Mouse (Mus musculus): Measurements from ENCODE around the gene Mprip. TPM values are rescaled to one million over a fixed set of nuclear protein-coding genes. Genes with fewer than 3 reads are reported as not detected.

Gene Mprip
- polyA plus RNA-seq, 1 experiment from 2014 or later, result 26.6 TPM

- Histone ChIP-seq H3K4me3 (ENCODE audit: low read length) (no peak overlapping the region), H3K27me3 (ENCODE audit: control insufficient read depth, insufficient read depth, low read length) (no peaks in the 10 kb centered on the region), H3K9ac (ENCODE audit: low read length) (no peak overlapping the region), H3K9me3 (replicated peaks; ENCODE audit: control insufficient read depth, low read length) (no peaks in the 10 kb centered on the region), H3K4me2 (ENCODE audit: low read depth, low read length) (no peak overlapping the region), H3K36me3 (ENCODE audit: control insufficient read depth, insufficient read depth) (peaks cover 16% of the 10 kb centered on the region), H3K4me1 (ENCODE audit: control insufficient read depth, insufficient read depth, low read length) (peaks cover 13% of the 10 kb centered on the region), H3K27ac (ENCODE audit: low read length) (no peak overlapping the region)
- 66% methylated on average over 3 of the region's 3 CpGs for WGBS
- ATAC-seq (replicated peaks; ENCODE audit: extremely low read depth, insufficient read depth, low FRiP score), result no peak
Observed at GRCm38 (mm10) chr11:59813276-59813675, 152.2 kb downstream of the Mprip start.

- H3K4me2 ChIP-seq (ENCODE audit: low read depth, low read length), result no peak overlapping the region
- H3K36me3 ChIP-seq (ENCODE audit: control insufficient read depth, insufficient read depth), result peaks cover 26% of the 10 kb centered on the region
- no peaks in the 10 kb centered on the region for H3K9me3 ChIP-seq (replicated peaks; ENCODE audit: control insufficient read depth, low read length)
- H3K4me1 ChIP-seq (ENCODE audit: control insufficient read depth, insufficient read depth, low read length), result peaks cover 7% of the 10 kb centered on the region
- ATAC-seq (replicated peaks; ENCODE audit: extremely low read depth, insufficient read depth, low FRiP score), result no peak
- no peak overlapping the region for H3K27ac ChIP-seq (ENCODE audit: low read length)
- no peak overlapping the region for H3K4me3 ChIP-seq (ENCODE audit: low read length)
- 96% methylated on average over 1 of the region's 1 CpGs for WGBS
- H3K27me3 ChIP-seq (ENCODE audit: control insufficient read depth, insufficient read depth, low read length), result no peaks in the 10 kb centered on the region
- H3K9ac ChIP-seq (ENCODE audit: low read length), result no peak overlapping the region
Observed at GRCm38 (mm10) chr11:59814311-59814710, 153.2 kb downstream of the Mprip start.

- Histone ChIP-seq H3K27me3 (ENCODE audit: control insufficient read depth, insufficient read depth, low read length) (no peaks in the 10 kb centered on the region), H3K9ac (ENCODE audit: low read length) (no peak overlapping the region), H3K4me2 (ENCODE audit: low read depth, low read length) (no peak overlapping the region), H3K36me3 (ENCODE audit: control insufficient read depth, insufficient read depth) (peaks cover 31% of the 10 kb centered on the region), H3K4me1 (ENCODE audit: control insufficient read depth, insufficient read depth, low read length) (peaks cover 7% of the 10 kb centered on the region), H3K9me3 (replicated peaks; ENCODE audit: control insufficient read depth, low read length) (no peaks in the 10 kb centered on the region), H3K4me3 (ENCODE audit: low read length) (no peak overlapping the region), H3K27ac (ENCODE audit: low read length) (no peak overlapping the region)
- 92% methylated on average over 6 of the region's 6 CpGs for WGBS
- no peak for ATAC-seq (replicated peaks; ENCODE audit: extremely low read depth, insufficient read depth, low FRiP score)
Observed at GRCm38 (mm10) chr11:59814936-59815335, 153.8 kb downstream of the Mprip start.

GRCm38 (mm10) chr11:59815482-59816065 lies 154.5 kb downstream of the Mprip start:
- peaks cover 7% of the 10 kb centered on the region for H3K4me1 ChIP-seq (ENCODE audit: control insufficient read depth, insufficient read depth, low read length)
- no peak overlapping the region for H3K4me2 ChIP-seq (ENCODE audit: low read depth, low read length)
- H3K9ac ChIP-seq (ENCODE audit: low read length), result no peak overlapping the region
- no peak overlapping the region for H3K27ac ChIP-seq (ENCODE audit: low read length)
- no peaks in the 10 kb centered on the region for H3K9me3 ChIP-seq (replicated peaks; ENCODE audit: control insufficient read depth, low read length)
- no peak overlapping the region for H3K4me3 ChIP-seq (ENCODE audit: low read length)
- H3K36me3 ChIP-seq (ENCODE audit: control insufficient read depth, insufficient read depth), result peaks cover 37% of the 10 kb centered on the region
- WGBS, result 87% methylated on average over 6 of the region's 6 CpGs
- no peaks in the 10 kb centered on the region for H3K27me3 ChIP-seq (ENCODE audit: control insufficient read depth, insufficient read depth, low read length)
- no peak for ATAC-seq (replicated peaks; ENCODE audit: extremely low read depth, insufficient read depth, low FRiP score)

GRCm38 (mm10) chr11:59817916-59818315 lies 156.8 kb downstream of the Mprip start:
- peaks cover 52% of the 10 kb centered on the region for H3K36me3 ChIP-seq (ENCODE audit: control insufficient read depth, insufficient read depth)
- 96% methylated on average over 3 of the region's 3 CpGs for WGBS
- H3K4me1 ChIP-seq (ENCODE audit: control insufficient read depth, insufficient read depth, low read length), result no peaks in the 10 kb centered on the region
- no peaks in the 10 kb centered on the region for H3K9me3 ChIP-seq (replicated peaks; ENCODE audit: control insufficient read depth, low read length)
- H3K4me2 ChIP-seq (ENCODE audit: low read depth, low read length), result no peak overlapping the region
- no peak overlapping the region for H3K4me3 ChIP-seq (ENCODE audit: low read length)
- H3K27ac ChIP-seq (ENCODE audit: low read length), result no peak overlapping the region
- no peaks in the 10 kb centered on the region for H3K27me3 ChIP-seq (ENCODE audit: control insufficient read depth, insufficient read depth, low read length)
- no peak overlapping the region for H3K9ac ChIP-seq (ENCODE audit: low read length)
- ATAC-seq (replicated peaks; ENCODE audit: extremely low read depth, insufficient read depth, low FRiP score), result no peak

- Histone ChIP-seq H3K9ac (ENCODE audit: low read length) (no peak overlapping the region), H3K4me2 (ENCODE audit: low read depth, low read length) (no peak overlapping the region), H3K27me3 (ENCODE audit: control insufficient read depth, insufficient read depth, low read length) (no peaks in the 10 kb centered on the region), H3K4me3 (ENCODE audit: low read length) (no peak overlapping the region), H3K36me3 (ENCODE audit: control insufficient read depth, insufficient read depth) (peaks cover 81% of the 10 kb centered on the region), H3K9me3 (replicated peaks; ENCODE audit: control insufficient read depth, low read length) (no peaks in the 10 kb centered on the region), H3K4me1 (ENCODE audit: control insufficient read depth, insufficient read depth, low read length) (no peaks in the 10 kb centered on the region), H3K27ac (ENCODE audit: low read length) (no peak overlapping the region)
- WGBS, result 87% methylated on average over 3 of the region's 3 CpGs
- no peak for ATAC-seq (replicated peaks; ENCODE audit: extremely low read depth, insufficient read depth, low FRiP score)
Observed at GRCm38 (mm10) chr11:59821625-59822024, 160.5 kb downstream of the Mprip start.

Other genes starting within 250 kb of the Mprip start
- 10.9 and 11.1 TPM in 2 replicates for gene Jmjd4, start 211.3 kb upstream of the Mprip start, polyA plus RNA-seq (2015; fragmentation: Nextera tagmentation; extraction: Ambion mirVana)
- gene Snap47, start 210.1 kb upstream of the Mprip start, polyA plus RNA-seq (2015; fragmentation: Nextera tagmentation; extraction: Ambion mirVana), result 83.4 TPM in 2 replicates
- gene Zfp867, start 188.8 kb upstream of the Mprip start, polyA plus RNA-seq (2015; fragmentation: Nextera tagmentation; extraction: Ambion mirVana), result 6.1 and 7.0 TPM in 2 replicates
- gene Zkscan17, start 134.6 kb upstream of the Mprip start, polyA plus RNA-seq (2015; fragmentation: Nextera tagmentation; extraction: Ambion mirVana), result 14.7 and 15.0 TPM in 2 replicates
- 0.07 and 0.35 TPM in 2 replicates for gene Nlrp3, start 119.7 kb upstream of the Mprip start, polyA plus RNA-seq (2015; fragmentation: Nextera tagmentation; extraction: Ambion mirVana)
- gene Olfr222, start 85.1 kb upstream of the Mprip start, polyA plus RNA-seq (2015; fragmentation: Nextera tagmentation; extraction: Ambion mirVana), result not detected in 2 replicates
- gene Olfr223, start 68.0 kb upstream of the Mprip start, polyA plus RNA-seq (2015; fragmentation: Nextera tagmentation; extraction: Ambion mirVana), result not detected in 2 replicates
- gene Pld6, start 126.3 kb downstream of the Mprip start, polyA plus RNA-seq (2015; fragmentation: Nextera tagmentation; extraction: Ambion mirVana), result 4.8 and 5.8 TPM in 2 replicates
- 44.4 and 45.5 TPM in 2 replicates for gene Flcn, start 148.7 kb downstream of the Mprip start, polyA plus RNA-seq (2015; fragmentation: Nextera tagmentation; extraction: Ambion mirVana)
- gene Nt5m, start 178.1 kb downstream of the Mprip start, polyA plus RNA-seq (2015; fragmentation: Nextera tagmentation; extraction: Ambion mirVana), result 42.4 and 42.7 TPM in 2 replicates
- 154 and 173 TPM in 2 replicates for gene Cops3, start 178.5 kb downstream of the Mprip start, polyA plus RNA-seq (2015; fragmentation: Nextera tagmentation; extraction: Ambion mirVana)